Mouse (Mus musculus) layer of hippocampus, postnatal 10 days (tissue): ENCODE measurements around the gene Nav3. TPM values are rescaled to one million over a fixed set of nuclear protein-coding genes. Genes with fewer than 3 reads are reported as not detected.
A peak's percentile ranks its signal among the peaks of the same experiment; 100 is the strongest.
"Not testable (repeated sequence)": the region's sequence is repeated elsewhere in the genome, so short reads cannot be mapped to it uniquely, and the experiment has no call there.

Experiments
- DNase-seq, 2 experiments: peaks; one replicate each; pipeline ENCODE4 v3.0.0; 2021; ENCODE audit warnings: low spot score in 2 of 2
- total RNA-seq, 2 experiments: library from RNA; stranded (reverse); gene quantifications; 2 replicates each; pipeline ENCODE4 v1.2.3; 2021

Nav3 gene
- total RNA-seq, 2 experiments from 2014 or later = 157 to 160 TPM

DNA sequence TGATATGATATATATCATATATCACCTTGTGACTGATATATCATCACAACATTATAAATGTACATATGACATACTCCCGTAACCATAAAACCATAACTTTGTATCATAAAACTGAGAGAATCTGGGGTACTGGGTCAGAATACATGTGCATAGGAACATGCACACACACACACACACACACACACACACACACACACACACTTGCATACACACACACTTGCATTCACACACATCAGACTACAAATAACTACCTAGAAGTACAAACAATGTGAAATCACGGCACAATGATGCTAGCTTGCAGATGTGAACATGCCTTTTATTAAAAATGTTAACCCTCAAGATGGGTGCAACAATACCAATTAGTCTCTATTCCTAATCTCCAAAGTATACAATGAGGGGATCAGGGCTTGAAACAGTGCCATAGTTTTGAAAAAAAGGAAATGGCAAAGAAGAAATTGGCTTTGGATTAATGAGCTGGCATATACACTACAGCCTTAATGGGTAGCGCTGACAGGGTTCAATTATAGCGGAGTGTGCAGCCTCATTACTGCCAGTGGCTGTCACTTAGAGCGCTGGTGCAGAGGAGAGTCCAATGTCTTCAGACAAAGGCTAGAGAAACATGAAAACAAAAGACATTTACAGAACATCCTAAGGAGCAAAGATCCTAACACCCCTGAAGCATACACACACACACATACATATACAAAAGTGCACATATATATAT is 72.3 kb downstream of the Nav3 start:
- not testable (repeated sequence) for DNase-seq

GRCm38 (mm10) chr10:110380792-110381191 is 75.2 kb downstream of the Nav3 start:
- no peak for DNase-seq

GRCm38 (mm10) chr10:110372724-110373455 is 83.1 kb downstream of the Nav3 start:
- no peak for DNase-seq

DNA sequence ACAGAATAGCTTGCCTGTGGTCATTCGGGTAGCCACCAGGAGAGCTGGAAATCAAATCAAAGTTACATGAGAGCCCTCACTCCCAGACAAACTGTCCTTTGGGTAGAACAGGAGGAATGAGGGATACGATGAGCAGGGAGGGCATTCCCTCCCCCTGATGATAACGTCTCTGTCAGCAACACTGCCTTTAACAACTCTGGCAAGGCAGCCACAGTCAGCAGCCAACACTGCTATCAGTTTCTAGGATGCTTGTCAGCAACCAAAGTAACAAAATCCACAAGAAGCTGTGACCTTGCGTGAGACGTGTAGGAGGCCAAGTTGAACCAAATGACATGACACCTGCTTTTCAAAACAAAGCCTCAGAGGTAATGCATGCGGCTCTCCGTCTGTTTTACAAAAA is 103.9 kb downstream of the Nav3 start:
- no peak for DNase-seq

DNA sequence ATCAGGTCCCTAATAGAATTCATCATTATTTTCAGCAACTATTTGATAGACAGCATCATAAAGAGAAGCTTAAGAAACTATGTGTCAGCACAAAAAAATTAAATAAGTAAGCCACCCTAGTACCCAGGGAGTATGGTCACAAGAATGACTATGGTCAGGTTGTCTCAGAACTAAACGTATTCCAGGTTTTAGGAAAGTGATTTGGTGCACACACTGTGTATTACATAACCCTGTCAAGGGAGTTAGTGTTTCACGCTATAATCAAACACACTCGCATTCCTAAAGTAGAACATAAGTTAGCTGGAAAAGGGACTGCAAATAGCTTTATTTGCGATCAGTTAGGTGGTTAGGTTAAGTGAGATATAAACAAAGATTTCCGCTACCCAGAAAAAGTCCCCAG is 126.0 kb downstream of the Nav3 start:
- no peak for DNase-seq

DNA sequence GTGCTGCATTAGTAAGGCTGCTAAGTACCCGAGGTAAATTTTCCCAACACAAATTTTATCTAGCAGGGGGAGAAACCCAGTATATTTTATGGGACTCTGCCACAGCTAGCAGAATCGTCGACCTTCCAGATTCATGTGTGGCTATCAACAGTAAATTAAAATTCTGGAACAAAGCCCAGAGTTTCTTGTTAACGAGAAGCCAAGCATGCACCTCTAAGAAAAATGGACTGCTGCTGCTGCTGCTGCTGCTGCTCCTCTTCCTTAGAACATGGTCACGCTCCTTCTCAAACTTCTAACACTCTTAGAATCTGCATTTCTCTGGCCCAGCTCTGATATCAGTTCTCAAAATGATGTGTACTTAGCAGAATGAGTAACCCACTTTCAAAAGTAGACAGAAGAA is 126.4 kb downstream of the Nav3 start:
- DNase-seq = no peak

DNA sequence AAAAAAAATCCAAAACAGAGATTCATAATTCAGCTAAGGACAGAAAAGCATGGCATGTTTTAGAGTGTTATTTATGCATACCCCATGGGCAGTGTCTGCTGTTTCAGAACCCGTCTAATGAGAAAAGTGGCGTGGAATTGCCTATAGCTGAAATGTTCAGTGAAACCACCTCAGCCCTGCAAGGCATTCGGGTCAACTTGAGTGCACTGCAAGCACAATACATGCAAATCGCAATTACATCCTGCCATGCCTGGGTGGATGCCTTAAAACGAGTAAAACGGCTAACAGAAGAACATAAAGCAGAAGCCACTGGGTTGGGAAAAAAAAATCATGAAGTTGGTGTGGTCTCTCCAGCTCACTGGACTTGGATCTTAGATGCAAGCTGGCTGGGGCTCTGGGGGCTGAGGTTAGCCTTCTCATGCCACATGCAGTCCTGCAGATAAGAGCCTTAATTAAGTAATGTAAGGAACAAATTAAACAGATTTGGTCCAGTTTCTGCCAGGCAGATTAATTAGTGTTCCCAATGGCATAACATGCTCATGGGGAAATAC is 133.8 kb downstream of the Nav3 start:
- DNase-seq = no peak

GRCm38 (mm10) chr10:110317275-110317674 is 138.7 kb downstream of the Nav3 start:
- DNase-seq = no peak

DNA sequence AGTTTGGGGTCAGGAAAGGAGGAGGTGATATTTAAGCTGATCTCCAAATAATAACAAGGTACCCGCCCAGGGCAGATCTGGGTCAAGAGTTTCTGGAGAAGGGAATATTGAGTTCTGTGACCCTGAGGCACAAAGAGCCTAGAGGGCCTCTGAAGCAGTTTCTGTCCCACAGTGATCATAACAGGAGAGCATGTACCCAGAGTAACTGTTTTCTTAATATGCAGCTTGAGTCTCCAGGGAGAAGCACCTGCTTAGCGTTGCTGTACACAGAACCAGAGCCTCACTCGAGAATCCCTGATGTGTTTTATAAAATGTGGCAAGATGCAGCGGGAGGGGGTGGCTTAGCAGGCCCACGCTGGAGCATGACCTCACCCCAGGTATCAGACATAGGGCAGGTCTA is 141.5 kb downstream of the Nav3 start:
- no peak for DNase-seq

GRCm38 (mm10) chr10:110313959-110314358 is 142.0 kb downstream of the Nav3 start:
- DNase-seq = no peak

GRCm38 (mm10) chr10:110309511-110309910 is 146.5 kb downstream of the Nav3 start:
- peak in 1 of 2 experiments; percentile 23 for DNase-seq

DNA sequence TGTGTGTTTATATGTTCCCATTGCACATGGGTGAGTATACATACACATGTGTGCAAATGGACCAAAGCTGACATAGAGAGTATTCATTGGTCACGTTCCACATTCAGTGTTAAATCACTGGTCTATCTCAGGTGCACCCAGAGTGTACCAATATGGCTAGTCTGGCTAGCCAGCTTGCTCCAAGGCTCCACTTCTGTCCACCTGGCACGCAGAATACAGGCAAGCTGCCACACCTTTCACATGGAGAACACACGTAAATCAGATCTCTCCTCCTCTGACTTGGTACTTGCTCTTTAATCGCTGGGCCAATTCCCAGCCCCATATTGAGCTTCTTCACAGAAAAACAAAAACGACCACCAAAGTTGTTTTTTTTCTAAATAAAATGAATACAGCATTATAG is 150.4 kb downstream of the Nav3 start:
- no peak for DNase-seq

GRCm38 (mm10) chr10:110290016-110290623 is 165.9 kb downstream of the Nav3 start:
- no peak for DNase-seq

- DNase-seq = no peak
These were observed 172.1 kb downstream of the Nav3 start for GRCm38 (mm10) chr10:110283879-110284278.

DNA sequence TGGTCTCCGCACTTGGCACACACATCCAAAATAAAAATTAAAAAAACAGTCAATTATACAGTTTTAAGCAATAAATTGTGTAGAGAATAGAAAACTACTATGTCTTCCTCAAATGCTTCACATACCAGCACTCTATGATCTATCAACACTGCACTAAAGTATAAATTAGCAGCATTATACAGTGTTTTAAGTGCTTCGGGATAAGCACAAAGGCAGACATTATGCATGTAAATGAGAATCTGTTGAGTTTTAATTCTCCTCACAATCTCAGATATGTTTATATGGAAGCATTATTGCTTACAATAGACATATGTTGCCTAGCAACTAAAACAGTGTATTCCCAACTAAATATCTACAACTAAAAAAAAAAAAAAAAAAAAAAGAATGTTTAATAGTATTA is 183.2 kb downstream of the Nav3 start:
- no peak for DNase-seq

GRCm38 (mm10) chr10:110270561-110270960 is 185.4 kb downstream of the Nav3 start:
- no peak for DNase-seq

GRCm38 (mm10) chr10:110242128-110242561 is 213.9 kb downstream of the Nav3 start:
- DNase-seq = peak in 1 of 2 experiments; percentile 18

DNA sequence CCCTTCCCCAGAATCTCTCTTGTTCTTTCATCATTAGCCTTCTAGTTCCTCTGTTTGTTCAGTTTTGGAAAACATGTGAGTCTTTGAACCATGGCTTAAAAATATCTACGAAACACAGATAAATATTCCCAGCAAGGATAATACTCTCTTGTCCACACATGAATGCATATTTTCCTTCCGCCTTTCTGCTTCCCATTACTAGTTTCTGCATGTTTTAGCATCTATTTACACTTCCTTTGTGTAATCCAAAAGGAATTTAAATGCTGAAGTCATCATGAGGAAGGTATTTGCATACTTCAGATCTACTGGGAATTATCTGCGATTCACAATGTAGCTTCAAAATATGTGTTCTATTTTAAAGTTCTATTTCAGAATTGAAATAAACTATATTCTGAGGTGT is 215.3 kb downstream of the Nav3 start:
- DNase-seq = no peak

- peak; percentile 12 to 17 for DNase-seq
These were observed 222.6 kb downstream of the Nav3 start for GRCm38 (mm10) chr10:110233307-110233930.

DNA sequence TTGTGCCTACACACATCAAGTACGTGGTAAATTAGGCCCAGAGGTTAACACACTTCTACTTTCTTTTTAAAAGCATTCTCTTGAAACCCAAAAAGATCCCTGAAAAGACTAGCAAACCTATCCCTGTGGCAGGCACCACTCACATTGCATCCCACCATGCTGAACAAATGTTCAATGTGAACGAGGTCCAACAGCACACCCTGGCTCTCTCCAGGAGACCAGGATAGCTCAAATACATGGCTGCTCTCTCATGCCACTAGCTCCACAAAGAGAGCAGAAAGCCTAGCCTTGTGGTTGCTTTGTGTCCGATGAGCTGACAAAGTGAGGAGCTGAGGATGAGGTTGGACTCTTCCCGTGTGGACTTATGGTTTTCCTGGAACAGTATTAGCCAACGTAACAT is 249.6 kb downstream of the Nav3 start:
- DNase-seq = no peak

GRCm38 (mm10) chr10:110204121-110204697 is 251.8 kb downstream of the Nav3 start:
- no peak for DNase-seq
